In the genomic region with DNA sequence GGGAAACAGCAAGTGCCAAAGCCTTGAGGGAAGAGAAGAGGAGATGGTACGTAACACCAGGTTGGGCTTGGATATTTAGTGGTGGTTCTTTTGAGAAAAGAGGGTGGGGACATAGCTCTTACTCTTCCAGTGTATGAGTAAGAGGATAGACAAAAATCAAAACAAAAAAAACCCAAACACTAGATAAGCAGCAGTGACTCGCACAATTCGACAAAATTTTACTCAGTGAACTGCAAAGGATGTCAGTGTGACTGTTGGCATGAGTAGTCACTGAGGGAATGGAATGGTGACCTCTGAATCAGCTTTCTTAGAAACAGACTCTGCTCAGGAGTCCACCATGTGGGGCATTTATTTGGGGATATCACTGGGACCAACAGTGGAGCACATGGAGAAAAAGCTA, we compare ENCODE assay signal across 15 mouse cellular contexts.
"Had no signal": no experiment of that assay in that cellular context is flagged by ENCODE, and none has a peak within 500 bp of the region (broad histone marks: within the 10 kb centered on the region; RNA-seq: fewer than 3 reads in every experiment).

No protein-coding gene starts in this region.

- H3K36me3 ChIP-seq: limb, embryonic 10.5 days; limb, embryonic 13.5 days; liver, embryonic 12.5 days; liver, embryonic 15.5 days; lung, embryonic 15.5 days had no signal

- H3K27ac ChIP-seq: limb, embryonic 10.5 days; limb, embryonic 13.5 days; liver, embryonic 12.5 days; liver, embryonic 15.5 days; lung, embryonic 15.5 days had no signal

- H3K4me2 ChIP-seq: limb, embryonic 13.5 days; liver, embryonic 12.5 days; liver, embryonic 15.5 days; lung, embryonic 15.5 days; midbrain, embryonic 11.5 days had no signal

- H3K9me3 ChIP-seq: limb, embryonic 10.5 days; limb, embryonic 13.5 days; liver, embryonic 12.5 days; liver, embryonic 15.5 days; lung, embryonic 15.5 days had no signal

- H3K4me3 ChIP-seq: limb, embryonic 10.5 days; limb, embryonic 13.5 days; liver, embryonic 12.5 days; liver, embryonic 15.5 days; lung, embryonic 15.5 days had no signal

- H3K27me3 ChIP-seq: limb, embryonic 13.5 days; liver, embryonic 12.5 days; liver, embryonic 15.5 days; lung, embryonic 15.5 days had no signal

- H3K9ac ChIP-seq: limb, embryonic 13.5 days; liver, embryonic 12.5 days; liver, embryonic 15.5 days; lung, embryonic 15.5 days had no signal

- H3K4me1 ChIP-seq: limb, embryonic 13.5 days; lung, embryonic 15.5 days had no signal

- ATAC-seq: liver, embryonic 12.5 days had no signal

- DNase-seq: kidney, adult 2 months; kidney, postnatal 10 days; kidney, postnatal 36 days; liver; lung, adult 18-20 months; lung, postnatal 10 days; lung, postnatal 36 days; midbrain, embryonic 14.5 days; thymus, postnatal 25 days had no signal
